Comparison of ENCODE assay signal across 7 mouse cellular contexts in the genomic region with DNA sequence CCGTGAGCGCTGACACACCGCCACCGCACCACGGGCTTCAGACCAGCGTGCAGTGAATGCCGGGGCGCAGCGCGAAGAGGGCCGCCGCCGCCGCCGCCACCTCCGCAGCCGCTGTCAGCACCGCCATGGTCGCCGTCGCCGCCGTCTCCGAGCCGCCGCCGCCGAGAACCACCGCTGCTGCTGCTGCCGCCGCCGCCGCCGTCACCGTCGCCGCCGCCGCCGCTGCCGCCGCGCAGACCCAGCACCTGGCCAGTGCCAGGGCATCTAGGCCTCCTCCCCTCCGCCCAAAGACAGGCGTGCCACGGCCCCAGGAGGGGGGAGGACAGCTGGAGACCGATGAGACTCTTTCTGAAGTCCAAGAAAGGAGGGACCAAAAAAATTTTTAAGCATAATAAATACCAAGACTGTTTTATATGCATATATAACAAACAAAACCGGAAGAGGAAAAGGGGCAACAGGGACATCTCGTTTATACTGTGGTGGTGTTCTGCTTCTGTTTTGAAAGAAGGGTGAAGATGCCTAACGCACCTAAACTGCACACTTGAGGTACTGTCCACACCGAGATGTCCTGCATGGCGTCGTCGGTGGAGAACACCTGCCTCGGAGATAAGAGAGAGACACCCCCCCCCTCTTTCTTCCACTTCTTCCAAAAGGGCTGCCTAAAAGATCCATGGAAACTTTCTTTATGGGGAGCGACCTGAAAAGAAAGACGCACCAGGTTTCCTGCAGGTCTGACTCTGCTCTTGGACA. TPM values are rescaled to one million over a fixed set of nuclear protein-coding genes. Genes with fewer than 3 reads are reported as not detected.
A peak's percentile ranks its signal among the peaks of the same experiment; 100 is the strongest.
DNase-seq lines count a peak whose midpoint lies in the region; ATAC-seq and TF ChIP-seq lines count a peak whose summit lies in the region.

No protein-coding gene starts in this region.

- ATAC-seq in lung, embryonic 15.5 days (ENCODE audit: borderline replicate concordance, extremely low read depth, low FRiP score, low TSS enrichment), result no peak
- ATAC-seq in forebrain, embryonic 12.5 days (ENCODE audit: low FRiP score), result no peak
- ATAC-seq in kidney, embryonic 16.5 days (ENCODE audit: low FRiP score, low TSS enrichment), result no peak

- H3K4me3 ChIP-seq in lung, embryonic 15.5 days, result peak overlapping the region; percentile 48
- peak overlapping the region; percentile 99 for H3K4me3 ChIP-seq in forebrain, embryonic 12.5 days (replicated peaks)
- peak overlapping the region; percentile 60 for H3K4me3 ChIP-seq in kidney, embryonic 16.5 days (ENCODE audit: low read length)
- peak overlapping the region; percentile 27 for H3K4me3 ChIP-seq in small intestine, adult 2 months (ENCODE audit: low read depth, low read length)

- H3K9me3 ChIP-seq in lung, embryonic 15.5 days, result no peaks in the 10 kb centered on the region
- H3K9me3 ChIP-seq in forebrain, embryonic 12.5 days, result no peaks in the 10 kb centered on the region
- H3K9me3 ChIP-seq in kidney, embryonic 16.5 days (ENCODE audit: low read length), result no peaks in the 10 kb centered on the region

- 1% methylated on average over 55 of the region's 57 CpGs for WGBS in lung, embryonic 15.5 days
- under 1% methylated on average over 47 of the region's 57 CpGs for WGBS in forebrain, embryonic 12.5 days
- under 1% methylated on average over 47 of the region's 57 CpGs for WGBS in kidney, embryonic 16.5 days
- 2% methylated on average over 57 of the region's 57 CpGs for WGBS in small intestine, adult 2 months

- no peak for DNase-seq in lung, postnatal 10 days
- DNase-seq in left cerebral cortex, adult 9 months (ENCODE audit: low spot score in 2 of 2), result no peak
- DNase-seq in ovary, postnatal 10 days (ENCODE audit: low spot score), result no peak

- no peak for TF ChIP-seq CTCF in small intestine, adult 2 months (IDR thresholded peaks at IDR 0.05; ENCODE audit: extremely low read depth, insufficient read length, insufficient replicate concordance, low read depth, low read length)

- no peak overlapping the region for H3K9ac ChIP-seq in lung, embryonic 15.5 days
- H3K9ac ChIP-seq in forebrain, embryonic 12.5 days, result peak overlapping the region; percentile 100
- H3K9ac ChIP-seq in kidney, embryonic 16.5 days (replicated peaks; ENCODE audit: low read length), result peak overlapping the region; percentile 76

- H3K36me3 ChIP-seq in lung, embryonic 15.5 days, result no peaks in the 10 kb centered on the region
- peaks cover 24% of the 10 kb centered on the region for H3K36me3 ChIP-seq in forebrain, embryonic 12.5 days (replicated peaks)
- H3K36me3 ChIP-seq in kidney, embryonic 16.5 days (ENCODE audit: insufficient read depth, low read length), result no peaks in the 10 kb centered on the region
- no peaks in the 10 kb centered on the region for H3K36me3 ChIP-seq in small intestine, adult 2 months (ENCODE audit: control insufficient read depth, insufficient read depth, low read length)

- TF ChIP-seq POLR2A in small intestine, adult 2 months (IDR thresholded peaks at IDR 0.05; ENCODE audit: low read depth, low read length), result no peak

- no peak overlapping the region for H3K27ac ChIP-seq in lung, embryonic 15.5 days
- peak overlapping the region; percentile 100 for H3K27ac ChIP-seq in forebrain, embryonic 12.5 days
- H3K27ac ChIP-seq in kidney, embryonic 16.5 days (ENCODE audit: low read length), result peak overlapping the region; percentile 91
- H3K27ac ChIP-seq in small intestine, adult 2 months (ENCODE audit: insufficient read depth, low read depth, low read length), result no peak overlapping the region

- H3K4me2 ChIP-seq in lung, embryonic 15.5 days, result peak overlapping the region; percentile 86
- H3K4me2 ChIP-seq in forebrain, embryonic 12.5 days, result peak overlapping the region; percentile 94
- H3K4me2 ChIP-seq in kidney, embryonic 16.5 days (replicated peaks; ENCODE audit: low read depth, low read length), result peak overlapping the region; percentile 60

- H3K27me3 ChIP-seq in lung, embryonic 15.5 days, result peaks cover 92% of the 10 kb centered on the region
- H3K27me3 ChIP-seq in forebrain, embryonic 12.5 days, result no peaks in the 10 kb centered on the region; the same call in 1 of the 2 replicates
- H3K27me3 ChIP-seq in kidney, embryonic 16.5 days (ENCODE audit: insufficient read depth, low read length), result peaks cover 86% of the 10 kb centered on the region
- peaks cover 77% of the 10 kb centered on the region for H3K27me3 ChIP-seq in small intestine, adult 2 months (ENCODE audit: control insufficient read depth, insufficient read depth, low read length)

- H3K4me1 ChIP-seq in lung, embryonic 15.5 days, result peaks cover 50% of the 10 kb centered on the region
- peaks cover 19% of the 10 kb centered on the region for H3K4me1 ChIP-seq in forebrain, embryonic 12.5 days
- peaks cover 13% of the 10 kb centered on the region for H3K4me1 ChIP-seq in kidney, embryonic 16.5 days (ENCODE audit: insufficient read depth, low read length)
- H3K4me1 ChIP-seq in small intestine, adult 2 months (ENCODE audit: control insufficient read depth, insufficient read depth, insufficient read length, low read length), result peaks cover 11% of the 10 kb centered on the region

RNA-seq across cellular contexts. Expression of gene Pou3f3, which starts 3.2 kb away (rescaled TPM):
- polyA plus RNA-seq in lung, embryonic 15.5 days (2015; fragmentation: Nextera tagmentation; extraction: Ambion mirVana), result 0.32 and 0.39 TPM in 2 replicates
- polyA plus RNA-seq in forebrain, embryonic 12.5 days (2016; fragmentation: Nextera tagmentation; extraction: Ambion mirVana), result 38.2 and 46.0 TPM in 2 replicates
- 7.6 and 8.4 TPM in 2 replicates for polyA plus RNA-seq in kidney, embryonic 16.5 days (2015; fragmentation: Nextera tagmentation; extraction: Ambion mirVana)
- polyA plus RNA-seq in small intestine, adult 2 months (2012; rRNA removed), result 0.01 TPM in 1 of 2 replicates, not detected in the other

Comparison
In these comparisons a context has a peak if more than half of its experiments do, and no peak if none do; other contexts are left out.
1. H3K27ac ChIP-seq: peak in forebrain, embryonic 12.5 days (single experiment) and kidney, embryonic 16.5 days (single experiment); none in lung, embryonic 15.5 days (single experiment) and small intestine, adult 2 months (single experiment).
2. H3K4me3 ChIP-seq: peak in every context shown above with its lines; median percentile 99 in forebrain, embryonic 12.5 days; 60 in kidney, embryonic 16.5 days; 48 in lung, embryonic 15.5 days; 27 in small intestine, adult 2 months.
3. Peak in every context shown above with its lines, with median percentiles within 50 percentile points of each other: H3K4me2 ChIP-seq.